Mouse (Mus musculus): ENCODE data around the gene Nebl. TPM values are rescaled to one million over a fixed set of nuclear protein-coding genes. Genes with fewer than 3 reads are reported as not detected.

The Nebl gene
- total RNA-seq, 2 experiments from 2014 or later, result 70.4 to 79.5 TPM

GRCm38 (mm10) chr2:17644282-17645262 is 86.7 kb downstream of the Nebl start:
- intact Hi-C loops (cut with DNase I), result loop anchor here (1.0 to 10.0 kb wide), 3 partner anchors 86 to 220 kb away; partner anchors contain the start of gene Nebl
- DNase-seq (ENCODE audit: low spot score in 2 of 2), result peak; percentile 54 to 65

GRCm38 (mm10) chr2:17643869-17644268 is 87.4 kb downstream of the Nebl start:
- no peak for DNase-seq (ENCODE audit: low spot score in 2 of 2)
- intact Hi-C loops (cut with DNase I), result loop anchor here (1.0 to 10.0 kb wide), 3 partner anchors 87 to 219 kb away; partner anchors contain the start of gene Nebl

DNA sequence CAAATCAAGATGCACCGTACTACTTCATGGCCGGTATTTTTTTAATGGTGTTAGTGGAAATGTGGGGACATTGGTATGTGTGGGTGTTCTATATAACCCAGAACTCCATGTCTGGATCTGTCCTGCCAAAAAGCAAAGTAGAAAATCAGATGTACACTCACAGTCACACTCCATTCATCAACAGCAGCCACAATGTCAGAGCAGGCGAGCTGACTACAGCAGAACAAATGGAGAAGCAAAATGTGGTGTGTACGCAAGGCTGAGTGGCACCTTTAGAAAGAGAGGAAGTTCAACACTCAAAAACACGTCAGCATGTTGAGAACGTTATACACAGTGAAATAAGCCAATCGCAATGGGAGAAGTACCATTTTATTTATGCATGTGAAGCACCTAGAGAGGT is 88.5 kb downstream of the Nebl start:
- DNase-seq (ENCODE audit: low spot score in 2 of 2), result no peak
- intact Hi-C loops (cut with DNase I), result loop anchor here (10.0 kb wide), 1 partner anchor 218 kb away; no protein-coding TSS in a partner anchor

GRCm38 (mm10) chr2:17640861-17641260 is 90.4 kb downstream of the Nebl start:
- intact Hi-C loops (cut with DNase I), result loop anchor here (10.0 kb wide), 1 partner anchor 216 kb away; no protein-coding TSS in a partner anchor
- no peak for DNase-seq (ENCODE audit: low spot score in 2 of 2)

GRCm38 (mm10) chr2:17638631-17639030 is 92.6 kb downstream of the Nebl start:
- intact Hi-C loops (cut with DNase I), result no loop called here
- no peak for DNase-seq (ENCODE audit: low spot score in 2 of 2)

DNA sequence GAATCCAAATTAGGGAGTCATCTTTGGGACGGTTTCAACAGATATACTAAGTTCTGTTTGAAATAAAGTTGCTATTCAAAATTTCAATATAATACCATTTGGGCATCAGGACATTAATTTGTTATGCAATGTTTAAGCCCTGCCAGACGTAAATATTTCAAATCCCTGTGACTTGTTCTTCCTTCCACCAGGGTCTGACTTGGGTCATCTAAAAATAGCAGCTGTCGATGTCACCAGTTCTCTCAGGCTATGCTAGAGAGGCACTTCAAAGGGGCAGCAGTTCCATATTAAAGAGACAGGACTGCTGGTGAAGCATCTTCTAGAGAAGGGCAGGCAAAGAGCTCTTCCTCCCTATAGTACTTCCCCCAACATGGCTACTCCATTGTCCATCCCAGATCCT is 107.3 kb downstream of the Nebl start:
- DNase-seq (ENCODE audit: low spot score in 2 of 2), result no peak
- intact Hi-C loops (cut with DNase I), result no loop called here

DNA sequence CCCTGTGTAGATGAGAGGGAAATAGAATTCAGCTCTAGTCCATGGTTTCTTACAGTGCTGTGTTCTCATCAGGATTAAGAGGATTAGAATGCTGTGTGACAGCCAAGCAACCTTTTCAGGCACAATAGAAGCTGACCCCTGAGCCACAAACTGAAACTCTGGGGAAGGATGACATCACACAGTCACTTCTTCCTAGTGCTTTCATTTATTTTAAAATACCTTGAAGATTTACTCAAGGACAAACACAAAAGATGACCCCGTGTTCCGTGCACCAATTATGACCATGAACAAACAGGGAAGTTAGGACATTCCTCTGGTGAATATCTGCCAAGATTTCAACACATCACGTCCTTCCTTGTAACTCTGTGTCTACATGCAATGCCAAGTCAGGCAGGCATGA is 121.0 kb downstream of the Nebl start:
- intact Hi-C loops (cut with DNase I), result no loop called here
- no peak for DNase-seq (ENCODE audit: low spot score in 2 of 2)

DNA sequence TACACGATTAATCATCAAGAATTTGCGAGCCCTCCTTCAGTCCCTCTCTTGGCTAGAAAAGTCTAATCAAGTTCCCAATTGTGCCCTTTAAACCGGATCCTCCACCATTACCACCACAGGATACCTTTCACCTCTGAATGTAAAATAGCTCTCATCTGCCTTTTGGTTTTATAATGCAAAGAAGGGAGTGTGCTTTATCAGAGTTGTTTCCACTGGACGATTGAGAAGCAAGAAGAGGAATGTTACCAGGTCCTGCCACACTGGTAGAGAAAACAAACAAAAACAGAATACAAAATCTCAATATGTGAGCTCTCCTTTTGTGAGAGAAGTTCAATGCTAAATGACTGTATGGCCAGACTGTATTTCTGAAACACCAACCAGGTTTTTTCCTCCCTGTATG is 127.7 kb downstream of the Nebl start:
- no peak for DNase-seq (ENCODE audit: low spot score in 2 of 2)
- intact Hi-C loops (cut with DNase I), result no loop called here

- intact Hi-C loops (cut with DNase I), result no loop called here
- DNase-seq (ENCODE audit: low spot score in 2 of 2), result no peak
Measured at GRCm38 (mm10) chr2:17600652-17601051, 130.6 kb downstream of the Nebl start.

DNA sequence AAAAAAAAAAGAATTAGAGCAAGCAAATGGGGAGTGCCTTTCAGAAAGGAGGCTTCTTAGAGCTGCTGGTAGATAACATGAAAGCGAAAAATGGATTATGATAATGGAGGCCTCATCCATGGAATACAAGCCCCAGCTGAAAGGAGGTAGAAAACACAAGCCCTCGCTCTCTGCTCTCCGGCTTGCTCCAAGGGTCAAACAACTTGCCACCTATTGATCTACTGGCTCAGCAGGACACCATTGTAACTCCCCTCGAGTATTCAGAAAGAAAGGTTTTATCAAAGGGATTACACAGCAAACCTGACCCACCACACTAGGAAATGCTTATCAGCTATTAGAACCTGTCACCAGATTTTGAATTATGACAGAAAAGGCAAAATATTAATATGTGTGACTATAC is 131.4 kb downstream of the Nebl start:
- DNase-seq (ENCODE audit: low spot score in 2 of 2), result no peak
- intact Hi-C loops (cut with DNase I), result no loop called here

DNA sequence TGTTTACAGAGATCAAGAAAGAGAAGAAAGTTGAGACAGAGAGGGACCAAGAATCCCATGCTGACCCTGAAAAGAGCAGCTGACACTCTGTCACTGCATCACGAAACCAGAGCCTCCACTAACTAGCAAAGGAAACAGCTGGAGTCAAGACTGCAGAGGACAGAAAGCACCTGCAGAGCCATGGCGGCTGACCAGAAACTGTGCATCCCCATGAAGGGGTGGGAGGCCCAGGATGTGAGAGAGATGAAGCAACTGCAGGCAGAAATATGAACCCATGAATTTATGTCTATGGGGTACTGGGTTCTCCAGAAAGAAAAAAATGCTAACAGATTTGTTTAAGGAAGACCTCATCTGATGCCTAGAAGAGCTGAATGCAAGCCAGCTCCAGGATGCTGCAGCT is 133.3 kb downstream of the Nebl start:
- intact Hi-C loops (cut with DNase I), result no loop called here
- no peak for DNase-seq (ENCODE audit: low spot score in 2 of 2)

- intact Hi-C loops (cut with DNase I), result no loop called here
- no peak for DNase-seq (ENCODE audit: low spot score in 2 of 2)
Measured at GRCm38 (mm10) chr2:17589669-17590068, 141.6 kb downstream of the Nebl start.

DNA sequence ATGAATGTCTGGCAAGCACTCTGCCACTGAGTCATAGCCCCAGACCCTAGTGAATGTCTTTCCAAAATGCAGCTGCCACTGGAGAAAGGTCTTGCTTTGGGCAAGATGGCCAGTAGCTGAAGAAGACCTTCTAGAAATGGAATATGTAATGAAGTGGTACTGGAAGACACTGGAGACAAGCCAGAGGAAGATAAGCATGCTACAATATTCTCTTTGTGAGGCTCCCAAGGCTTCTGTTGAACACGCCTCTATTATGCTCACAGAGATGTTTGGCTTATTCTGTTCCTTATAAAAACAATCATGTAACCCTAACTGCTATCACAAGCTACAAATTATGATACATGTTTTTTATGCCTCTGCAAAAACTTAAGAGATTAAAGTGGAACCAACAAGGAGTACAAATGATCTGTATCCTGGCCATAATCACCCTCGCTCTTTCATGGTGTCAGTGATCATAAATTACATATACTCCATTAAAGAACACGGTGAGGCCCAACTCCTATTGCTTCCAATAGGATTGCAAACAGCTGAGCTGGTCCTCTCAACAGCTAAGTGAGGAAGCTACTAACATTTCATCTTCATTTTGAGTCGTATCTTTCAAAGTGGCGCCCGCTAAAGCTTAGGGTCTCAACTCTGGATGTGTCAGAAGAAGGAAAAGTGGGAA is 145.8 kb downstream of the Nebl start:
- intact Hi-C loops (cut with DNase I), result no loop called here

GRCm38 (mm10) chr2:17575648-17576047 is 155.6 kb downstream of the Nebl start:
- intact Hi-C loops (cut with DNase I), result no loop called here
- no peak for DNase-seq (ENCODE audit: low spot score in 2 of 2)

More for the DNA sequence above, 145.8 kb downstream of the Nebl start:
- DNase-seq (ENCODE audit: low spot score in 2 of 2), result no peak

- intact Hi-C loops (cut with DNase I), result no loop called here
Measured at GRCm38 (mm10) chr2:17571716-17572115, 159.5 kb downstream of the Nebl start.

DNA sequence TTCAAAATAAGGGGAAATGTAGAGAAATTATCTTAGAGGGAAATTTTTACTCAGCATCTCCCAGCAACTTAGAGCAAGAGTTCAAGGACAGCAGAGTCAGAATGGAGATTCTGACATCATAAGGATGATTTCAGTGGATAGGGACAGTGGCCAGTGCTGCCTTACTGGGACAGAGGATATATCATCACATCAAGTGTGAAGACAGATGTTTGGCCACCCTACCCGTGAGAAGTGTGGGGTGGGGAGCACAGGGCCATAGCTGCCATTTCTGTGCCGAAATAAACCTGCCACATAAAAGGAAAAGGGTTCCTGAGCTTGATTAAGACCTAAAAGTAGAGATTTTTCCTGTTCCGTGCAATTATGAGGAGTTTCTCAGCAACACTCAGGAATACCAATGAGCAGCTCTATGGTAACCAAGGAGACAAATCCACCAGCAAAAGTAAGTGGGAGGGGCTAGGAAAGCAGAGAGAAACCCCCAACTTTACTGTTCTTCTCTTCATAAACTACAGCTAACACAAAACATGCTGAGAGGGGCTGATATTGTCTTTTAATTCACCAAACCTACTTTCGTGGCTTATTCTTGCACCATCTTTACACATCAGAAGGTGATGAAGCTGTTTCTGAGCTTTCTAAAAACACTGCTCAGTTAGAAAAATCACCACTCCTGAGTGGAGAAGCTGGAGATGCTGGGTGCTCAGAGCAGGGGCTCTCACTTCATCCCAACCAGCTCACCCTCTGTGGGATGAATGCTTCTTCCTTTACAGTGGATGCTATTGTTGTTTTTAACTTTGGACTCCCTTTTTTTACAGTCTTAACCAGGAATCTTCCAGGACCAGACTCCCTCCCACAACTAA is 172.1 kb downstream of the Nebl start:
- no peak for DNase-seq (ENCODE audit: low spot score in 2 of 2)
- intact Hi-C loops (cut with DNase I), result no loop called here

More at GRCm38 (mm10) chr2:17571716-17572115, 159.5 kb downstream of the Nebl start:
- DNase-seq (ENCODE audit: low spot score in 2 of 2), result no peak

- no peak for DNase-seq (ENCODE audit: low spot score in 2 of 2)
- intact Hi-C loops (cut with DNase I), result no loop called here
Measured at GRCm38 (mm10) chr2:17549895-17550558, 181.2 kb downstream of the Nebl start.

- intact Hi-C loops (cut with DNase I), result no loop called here
- no peak for DNase-seq (ENCODE audit: low spot score in 2 of 2)
Measured at GRCm38 (mm10) chr2:17546354-17546948, 184.8 kb downstream of the Nebl start.

DNA sequence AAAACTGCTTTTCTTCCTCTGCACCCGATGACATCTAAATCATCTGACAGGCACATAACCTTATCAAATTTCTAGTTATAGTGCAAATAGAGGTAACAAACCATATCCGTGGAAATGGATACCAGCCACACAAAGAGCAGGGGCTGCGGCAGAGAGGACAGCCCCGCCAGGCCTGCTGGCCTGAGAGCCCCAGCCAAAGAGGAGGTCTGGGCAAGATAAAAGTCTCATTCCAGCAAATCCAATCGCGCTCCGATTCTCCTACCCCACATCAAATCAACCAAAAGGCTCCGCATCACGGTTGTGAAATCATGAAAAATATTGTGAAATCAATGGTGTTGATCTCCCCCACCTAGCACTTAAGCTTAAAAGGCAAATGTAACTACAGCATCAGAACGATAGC is 191.5 kb downstream of the Nebl start:
- DNase-seq (ENCODE audit: low spot score in 2 of 2), result no peak
- intact Hi-C loops (cut with DNase I), result no loop called here

Data from left cerebral cortex, postnatal 36 days (tissue).